Mouse (Mus musculus): ENCODE measurements around the gene Gm3020. TPM values are rescaled to one million over a fixed set of nuclear protein-coding genes. Genes with fewer than 3 reads are reported as not detected.
"Not testable (repeated sequence)": the region's sequence is repeated elsewhere in the genome, so short reads cannot be mapped to it uniquely, and the experiment has no call there.

Gm3020 gene
- polyA plus RNA-seq (2015; fragmentation: Nextera tagmentation; extraction: Ambion mirVana) = 11.3 and 12.4 TPM in 2 replicates

DNA sequence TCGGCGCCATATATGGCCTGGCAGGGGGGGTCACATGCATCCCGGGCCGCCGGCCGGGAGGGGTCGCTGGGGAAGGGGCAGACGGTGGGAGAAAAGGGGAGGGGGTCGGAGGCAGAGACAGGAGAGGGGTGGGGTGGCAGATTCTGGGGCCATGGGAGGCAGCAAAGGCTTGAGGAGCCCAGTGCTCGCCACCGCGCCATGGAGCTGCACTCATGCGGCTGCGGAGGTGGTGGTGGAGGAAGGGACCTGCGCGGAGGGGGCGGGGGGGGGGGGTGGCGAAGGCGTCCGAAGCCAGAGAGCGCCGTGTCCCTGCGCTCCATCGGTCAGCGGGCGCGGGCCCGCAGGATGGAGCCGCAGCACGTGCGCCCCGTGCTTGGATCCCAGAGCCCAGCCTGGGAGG lies at the start of gene Gm3020:
Gm3020 (plus strand) TSS at position 301 of the 400 bp plus-strand sequence.
- not testable (repeated sequence) for ATAC-seq (replicated peaks); H3K9ac ChIP-seq (replicated peaks); H3K4me2 ChIP-seq (replicated peaks); H3K4me3 ChIP-seq; H3K27me3 ChIP-seq; H3K36me3 ChIP-seq; H3K27ac ChIP-seq (replicated peaks); H3K9me3 ChIP-seq; H3K4me1 ChIP-seq
- WGBS = no CpG with 5 or more reads among the region's 32 CpGs

DNA sequence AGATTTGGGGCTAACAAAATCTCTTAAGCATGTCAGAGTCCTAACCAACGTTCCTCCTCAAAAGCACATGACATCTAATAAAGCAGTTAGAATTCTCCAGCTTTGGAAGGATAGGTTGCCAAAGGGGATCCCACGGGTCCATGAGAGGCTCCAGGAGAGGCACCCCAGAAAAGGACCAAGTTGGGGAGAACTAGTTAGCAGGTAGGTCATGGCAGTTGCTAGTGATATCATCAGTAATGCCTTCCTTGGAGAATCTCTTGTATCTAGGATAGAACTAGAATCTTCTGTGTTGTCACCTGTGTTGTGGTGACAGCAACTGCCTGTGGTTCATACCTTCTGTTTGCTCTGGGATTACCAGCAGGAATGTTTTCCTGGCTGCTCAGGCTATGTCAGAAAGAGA lies 17.6 kb upstream of the Gm3020 start, which contains the start of gene Gm3012:
Gm3012 (plus strand) TSS at position 301 of the 400 bp plus-strand sequence.
- WGBS = no CpG with 5 or more reads among the region's 2 CpGs
- H3K4me2 ChIP-seq (replicated peaks); H3K36me3 ChIP-seq; H3K27ac ChIP-seq (replicated peaks); H3K27me3 ChIP-seq; H3K4me1 ChIP-seq; ATAC-seq (replicated peaks); H3K4me3 ChIP-seq; H3K9me3 ChIP-seq; H3K9ac ChIP-seq (replicated peaks): not testable (repeated sequence)

DNA sequence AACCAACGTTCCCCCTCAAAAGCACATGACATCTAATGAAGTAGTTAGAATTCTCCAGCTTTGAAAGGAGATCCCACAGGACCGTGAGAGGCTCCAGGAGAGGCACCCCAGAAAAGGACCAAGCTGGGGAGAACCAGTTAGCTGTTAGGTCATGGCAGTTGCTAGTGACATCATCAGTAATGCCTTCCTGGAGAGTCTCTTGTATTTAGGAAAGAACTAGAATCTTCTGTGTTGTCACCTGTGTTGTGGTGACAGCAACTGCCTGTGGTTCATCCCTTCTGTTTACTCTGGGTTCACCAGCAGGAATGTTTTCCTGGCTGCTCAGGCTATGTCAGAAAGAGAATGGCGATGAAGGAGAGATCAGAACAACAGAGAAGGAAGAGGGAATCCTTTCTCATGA lies 36.7 kb downstream of the Gm3020 start, which contains the start of gene Gm3043:
Gm3043 (plus strand) TSS at position 301 of the 400 bp plus-strand sequence.
- not testable (repeated sequence) for H3K4me3 ChIP-seq, H3K36me3 ChIP-seq
- no CpG with 5 or more reads among the region's 3 CpGs for WGBS

More for the DNA sequence above, 36.7 kb downstream of the Gm3020 start, which contains the start of gene Gm3043:
- not testable (repeated sequence) for H3K9ac ChIP-seq (replicated peaks); H3K9me3 ChIP-seq; H3K4me1 ChIP-seq; ATAC-seq (replicated peaks); H3K27me3 ChIP-seq; H3K27ac ChIP-seq (replicated peaks); H3K4me2 ChIP-seq (replicated peaks)

Other genes starting within 250 kb of the Gm3020 start
- 11.3 and 12.4 TPM in 2 replicates for gene Gm10409, start 239.4 kb upstream of the Gm3020 start, polyA plus RNA-seq (2015; fragmentation: Nextera tagmentation; extraction: Ambion mirVana)
- 6.2 and 7.2 TPM in 2 replicates for gene Gm3005, start 223.9 kb upstream of the Gm3020 start, polyA plus RNA-seq (2015; fragmentation: Nextera tagmentation; extraction: Ambion mirVana)
- not detected in 2 replicates for gene Gm10408, start 202.7 kb upstream of the Gm3020 start, polyA plus RNA-seq (2015; fragmentation: Nextera tagmentation; extraction: Ambion mirVana)
- not detected in 2 replicates for gene Gm3012, start 17.5 kb upstream of the Gm3020 start, polyA plus RNA-seq (2015; fragmentation: Nextera tagmentation; extraction: Ambion mirVana)
- gene Gm3043, start 36.8 kb downstream of the Gm3020 start, polyA plus RNA-seq (2015; fragmentation: Nextera tagmentation; extraction: Ambion mirVana) = not detected in 2 replicates
- gene Gm3002, start 158.0 kb downstream of the Gm3020 start, polyA plus RNA-seq (2015; fragmentation: Nextera tagmentation; extraction: Ambion mirVana) = 3.4 and 3.7 TPM in 2 replicates
- 0.17 TPM in 2 replicates for gene Gm3033, start 194.2 kb downstream of the Gm3020 start, polyA plus RNA-seq (2015; fragmentation: Nextera tagmentation; extraction: Ambion mirVana)
- gene Gm2916, start 232.1 kb downstream of the Gm3020 start, polyA plus RNA-seq (2015; fragmentation: Nextera tagmentation; extraction: Ambion mirVana) = not detected in 2 replicates

Data from forebrain, embryonic 15.5 days (tissue).